Mouse (Mus musculus) intestine, embryonic 14.5 days (tissue): Measurements from ENCODE around the gene Zmym6. TPM values are rescaled to one million over a fixed set of nuclear protein-coding genes. Genes with fewer than 3 reads are reported as not detected.

ENCODE experiments used
- ATAC-seq: fragments of 200-750 bp; cut with Nextera tagmentation; replicated peaks from 2 replicates; pipeline ENCODE4 v1.8.0; 2017; ENCODE audit warnings: low read depth, moderate number of reproducible peaks, moderate TSS enrichment, moderate library complexity; ENCODE audit not compliant: low FRiP score, low TSS enrichment
- DNase-seq: peaks from one replicate; pipeline ENCODE4 v3.0.0-alpha.2; 2018; ENCODE audit warnings: low spot score
- H3K27ac ChIP-seq: fragments of 300-500 bp; sonication (generic); 2 replicates; pipeline ENCODE4 v1.5.1; 2014; ENCODE audit warnings: low read depth, mild to moderate bottlenecking, control low read depth
- H3K27me3 ChIP-seq: fragments of 300-500 bp; sonication (generic); replicated peaks from 2 replicates; pipeline ENCODE4 v1.6.1; 2014; ENCODE audit warnings: low read length, control low read depth; ENCODE audit not compliant: control insufficient read depth, insufficient read depth
- H3K36me3 ChIP-seq: fragments of 300-500 bp; sonication (generic); 2 replicates; pipeline ENCODE4 v1.6.1; 2014; ENCODE audit warnings: low read length, control low read depth; ENCODE audit not compliant: control insufficient read depth, insufficient read depth
- H3K4me1 ChIP-seq: fragments of 300-500 bp; sonication (generic); replicated peaks from 2 replicates; pipeline ENCODE4 v1.6.1; 2014; ENCODE audit warnings: low read length, control low read depth, mixed read lengths; ENCODE audit not compliant: control insufficient read depth, insufficient read depth
- H3K4me2 ChIP-seq: fragments of 300-500 bp; sonication (generic); 2 replicates; pipeline ENCODE4 v1.6.1; 2014; ENCODE audit warnings: low read length
- H3K4me3 ChIP-seq: fragments of 300-500 bp; sonication (generic); 2 replicates; pipeline ENCODE4 v1.5.1; 2014; ENCODE audit warnings: low read depth, low read length, control low read depth, mixed read lengths
- H3K9ac ChIP-seq: fragments of 300-500 bp; sonication (generic); 2 replicates; pipeline ENCODE4 v1.6.1; 2014; ENCODE audit warnings: mild to moderate bottlenecking, low read length
- H3K9me3 ChIP-seq: fragments of 300-500 bp; sonication (generic); 2 replicates; pipeline ENCODE4 v1.6.1; 2016; ENCODE audit warnings: low read length, control low read depth; ENCODE audit not compliant: control insufficient read depth
- WGBS: fragments of 180-500 bp; shearing (Covaris S2); extraction: QIAGEN DNeasy Blood & Tissue Kit; methylation state at CpG from one replicate; pipeline ENCODE4 v1.1.7; 2014; 5-methylcytosine and 5-hydroxymethylcytosine counted together
- polyA plus RNA-seq: library from polyadenylated mRNA; unstranded; fragments of >200 nt; fragmentation: Nextera tagmentation; extraction: Ambion mirVana; gene quantifications from 2 replicates; pipeline ENCODE4 v1.2.1, GENCODE M21; 2014

Gene Zmym6
- polyA plus RNA-seq, 1 experiment from 2014 or later = 20.3 TPM

- Histone ChIP-seq H3K36me3 (no peaks in the 10 kb centered on the region), H3K27me3 (peaks cover 59% of the 10 kb centered on the region)
These were observed 92.4 kb downstream of the Zmym6 start for GRCm38 (mm10) chr4:127169346-127170221.

GRCm38 (mm10) chr4:127170866-127171265, 93.7 kb downstream of the Zmym6 start:
- ATAC-seq = no peak
- DNase-seq = no peak

More at GRCm38 (mm10) chr4:127169346-127170221, 92.4 kb downstream of the Zmym6 start:
- no peak overlapping the region for H3K27ac ChIP-seq
- H3K4me3 ChIP-seq = peak overlapping the region; percentile 59
- H3K9ac ChIP-seq = peak overlapping the region; percentile 41
- peak; percentile 63 for ATAC-seq
- H3K4me1 ChIP-seq = no peaks in the 10 kb centered on the region; the same call in 1 of the 2 replicates
- no peaks in the 10 kb centered on the region for H3K9me3 ChIP-seq
- DNase-seq = peak; percentile 67
- peak overlapping the region; percentile 99 for H3K4me2 ChIP-seq
- 3% methylated on average over 43 of the region's 51 CpGs for whole genome bisulfite sequencing

GRCm38 (mm10) chr4:127171341-127171905, 94.2 kb downstream of the Zmym6 start:
- Histone ChIP-seq H3K27me3 (peaks cover 53% of the 10 kb centered on the region), H3K9ac (no peak overlapping the region)

More at GRCm38 (mm10) chr4:127170866-127171265, 93.7 kb downstream of the Zmym6 start:
- Histone ChIP-seq H3K36me3 (no peaks in the 10 kb centered on the region), H3K4me2 (no peak overlapping the region), H3K4me3 (no peak overlapping the region), H3K27ac (no peak overlapping the region), H3K27me3 (peaks cover 56% of the 10 kb centered on the region), H3K4me1 (no peaks in the 10 kb centered on the region; the same call in 1 of the 2 replicates), H3K9ac (no peak overlapping the region), H3K9me3 (no peaks in the 10 kb centered on the region)
- WGBS = 44% methylated on average over 5 of the region's 5 CpGs

GRCm38 (mm10) chr4:127172119-127172518, 94.9 kb downstream of the Zmym6 start:
- H3K4me3 ChIP-seq = no peak overlapping the region
- no peak overlapping the region for H3K9ac ChIP-seq
- ATAC-seq = no peak
- H3K4me1 ChIP-seq = no peaks in the 10 kb centered on the region; the same call in 1 of the 2 replicates
- H3K27ac ChIP-seq = no peak overlapping the region
- H3K27me3 ChIP-seq = peaks cover 48% of the 10 kb centered on the region
- WGBS = 21% methylated on average over 7 of the region's 7 CpGs
- H3K9me3 ChIP-seq = no peaks in the 10 kb centered on the region
- no peak overlapping the region for H3K4me2 ChIP-seq
- DNase-seq = no peak
- H3K36me3 ChIP-seq = no peaks in the 10 kb centered on the region

More at GRCm38 (mm10) chr4:127171341-127171905, 94.2 kb downstream of the Zmym6 start:
- ATAC-seq (no peak), DNase-seq (no peak)
- Histone ChIP-seq H3K36me3 (no peaks in the 10 kb centered on the region), H3K27ac (no peak overlapping the region), H3K4me2 (no peak overlapping the region), H3K4me1 (no peaks in the 10 kb centered on the region; the same call in 1 of the 2 replicates), H3K4me3 (no peak overlapping the region), H3K9me3 (no peaks in the 10 kb centered on the region)
- 53% methylated on average over 4 of the region's 4 CpGs for WGBS

GRCm38 (mm10) chr4:127172614-127173013, 95.4 kb downstream of the Zmym6 start:
- Histone ChIP-seq H3K4me1 (no peaks in the 10 kb centered on the region; the same call in 1 of the 2 replicates), H3K9me3 (no peaks in the 10 kb centered on the region), H3K36me3 (no peaks in the 10 kb centered on the region), H3K9ac (no peak overlapping the region), H3K27me3 (peaks cover 46% of the 10 kb centered on the region), H3K4me3 (no peak overlapping the region), H3K27ac (no peak overlapping the region), H3K4me2 (no peak overlapping the region)
- 61% methylated on average over 4 of the region's 4 CpGs for WGBS
- ATAC-seq = no peak
- no peak for DNase-seq

- peaks cover 43% of the 10 kb centered on the region for H3K27me3 ChIP-seq
- ATAC-seq = no peak
- no peaks in the 10 kb centered on the region for H3K36me3 ChIP-seq
- H3K4me2 ChIP-seq = no peak overlapping the region
- no peaks in the 10 kb centered on the region; the same call in 1 of the 2 replicates for H3K4me1 ChIP-seq
- peak; percentile 93 for DNase-seq
- H3K4me3 ChIP-seq = no peak overlapping the region
- under 1% methylated on average over 8 of the region's 8 CpGs for WGBS
- no peak overlapping the region for H3K27ac ChIP-seq
- H3K9ac ChIP-seq = no peak overlapping the region
- no peaks in the 10 kb centered on the region for H3K9me3 ChIP-seq
These were observed 96.3 kb downstream of the Zmym6 start for GRCm38 (mm10) chr4:127173461-127173860.

Other genes starting within 250 kb of the Zmym6 start
- gene Zmym4, start 109.2 kb upstream of the Zmym6 start, polyA plus RNA-seq = 17.3 and 23.4 TPM in 2 replicates
- 98.7 and 113 TPM in 2 replicates for gene Sfpq, start 56.1 kb upstream of the Zmym6 start, polyA plus RNA-seq
- 22.6 and 22.8 TPM in 2 replicates for gene Zmym1, start 16.2 kb upstream of the Zmym6 start, polyA plus RNA-seq
- 19.2 and 25.2 TPM in 2 replicates for gene Tmem35b, start 46.3 kb downstream of the Zmym6 start, polyA plus RNA-seq
- 1.5 and 1.6 TPM in 2 replicates for gene Dlgap3, start 91.8 kb downstream of the Zmym6 start, polyA plus RNA-seq
- 60.3 and 61.9 TPM in 2 replicates for gene Smim12, start 166.4 kb downstream of the Zmym6 start, polyA plus RNA-seq
- gene Gja4, start 236.7 kb downstream of the Zmym6 start, polyA plus RNA-seq = 22.5 and 22.9 TPM in 2 replicates